Mouse (Mus musculus) gastrocnemius, postnatal 10 days (tissue): Measurements from ENCODE around the gene Il17ra. TPM values are rescaled to one million over a fixed set of nuclear protein-coding genes. Genes with fewer than 3 reads are reported as not detected.

Experiments used
- DNase-seq: peaks from one replicate; pipeline ENCODE4 v3.0.0; 2021; ENCODE audit warnings: mixed read lengths
- long read RNA-seq, 2 experiments: library from polyadenylated mRNA; stranded (forward); transcript quantifications; one replicate each; pipeline ENCODE4 v2.0.0; 2021
- total RNA-seq, 2 experiments: library from RNA; stranded (reverse); gene quantifications; 2 replicates each; pipeline ENCODE4 v1.2.3; 2021

The Il17ra gene
- 1 to 10 TPM; 3.3 to 4.9 TPM for total RNA-seq
- long read RNA-seq, experiment 1, partial matches to known transcripts: 0 of 1 reads
- long read RNA-seq, experiment 1, other reads (novel, unspliced or antisense): 1 of 1 reads
- long read RNA-seq, experiment 2, partial matches to known transcripts: 2 of 2 reads
- long read RNA-seq, experiment 2, other reads (novel, unspliced or antisense): 0 of 2 reads

DNA sequence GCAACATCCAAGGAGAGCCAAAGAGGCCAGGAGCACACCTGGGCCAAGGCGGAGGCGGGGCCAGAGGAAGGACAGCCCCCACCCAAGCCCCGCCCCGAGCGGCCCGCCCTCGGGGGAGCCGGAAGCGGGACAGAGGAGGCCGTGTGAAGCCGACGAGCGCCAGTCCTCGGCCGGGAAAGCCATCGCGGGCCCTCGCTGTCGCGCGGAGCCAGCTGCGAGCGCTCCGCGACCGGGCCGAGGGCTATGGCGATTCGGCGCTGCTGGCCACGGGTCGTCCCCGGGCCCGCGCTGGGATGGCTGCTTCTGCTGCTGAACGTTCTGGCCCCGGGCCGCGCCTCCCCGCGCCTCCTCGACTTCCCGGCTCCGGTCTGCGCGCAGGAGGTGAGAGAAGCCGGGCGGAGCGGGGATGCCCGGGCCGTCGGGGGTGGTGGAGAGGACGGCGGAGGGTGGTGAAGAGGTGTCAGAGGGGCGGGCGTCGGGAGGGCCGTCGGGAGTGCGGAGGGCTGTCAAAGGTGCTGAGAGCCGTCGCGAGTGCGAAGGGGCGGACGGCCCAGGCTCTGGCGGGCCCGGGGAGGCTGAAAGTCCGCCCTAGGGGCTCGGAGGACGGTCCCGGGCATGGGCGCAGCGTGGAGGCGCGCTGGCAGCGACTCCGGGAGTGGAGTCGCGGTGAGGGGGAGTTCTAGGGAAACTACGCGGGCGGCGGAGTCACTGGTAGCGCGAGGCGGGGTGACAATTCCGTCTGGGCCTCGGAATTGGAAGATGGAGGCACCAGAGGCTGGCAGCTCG lies at the start of gene Il17ra:
Il17ra (plus strand) TSS at position 162 of the 786 bp plus-strand sequence.
- DNase-seq: peak; percentile 70

DNA sequence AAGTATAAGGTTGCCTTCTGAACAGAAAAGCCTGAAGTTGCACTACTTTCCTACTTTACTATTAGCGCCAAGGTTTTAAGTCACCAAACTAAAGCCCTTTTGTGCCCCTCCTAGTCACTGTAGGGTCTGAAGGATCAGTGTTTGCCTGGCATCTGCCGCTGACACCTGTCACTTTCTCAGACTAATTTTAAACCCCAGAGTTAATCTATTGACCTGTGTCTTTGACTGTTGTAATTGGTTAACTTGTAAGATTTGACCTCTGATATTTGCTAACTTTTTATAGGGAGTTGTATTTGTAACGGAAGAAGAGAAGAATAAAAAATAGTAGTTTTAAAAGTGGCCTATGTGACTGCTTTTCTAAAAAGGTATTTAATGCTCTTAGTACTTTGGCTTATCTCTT lies 24.9 kb upstream of the Il17ra start:
- no peak for DNase-seq

DNA sequence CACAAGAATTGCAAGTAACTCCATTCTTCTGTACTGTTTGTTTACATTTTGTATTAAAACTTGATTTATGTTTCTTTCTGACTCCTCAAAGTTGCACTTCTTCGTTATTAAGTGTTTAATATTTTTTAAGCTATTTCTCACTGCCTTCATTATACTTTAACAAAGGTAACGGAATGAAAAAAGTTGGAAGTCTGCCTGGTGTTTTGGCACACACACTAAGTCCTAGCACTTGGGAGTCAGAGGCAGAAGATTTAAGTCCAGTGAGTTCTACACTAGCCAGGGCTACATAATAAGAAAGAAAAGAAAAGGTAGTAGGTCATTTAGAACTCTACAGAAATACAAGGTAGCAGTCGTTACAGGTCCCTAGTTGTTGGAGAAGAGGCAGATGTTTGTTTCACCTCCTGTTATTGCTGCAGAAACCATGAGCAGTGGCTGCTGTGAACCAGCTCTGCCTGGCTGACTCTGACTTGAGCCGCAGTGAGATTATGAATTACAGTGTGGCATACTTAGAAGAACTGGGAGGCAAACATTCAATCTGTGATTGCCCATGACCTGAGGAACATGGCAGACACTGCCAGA lies 20.8 kb upstream of the Il17ra start:
- DNase-seq: no peak

DNA sequence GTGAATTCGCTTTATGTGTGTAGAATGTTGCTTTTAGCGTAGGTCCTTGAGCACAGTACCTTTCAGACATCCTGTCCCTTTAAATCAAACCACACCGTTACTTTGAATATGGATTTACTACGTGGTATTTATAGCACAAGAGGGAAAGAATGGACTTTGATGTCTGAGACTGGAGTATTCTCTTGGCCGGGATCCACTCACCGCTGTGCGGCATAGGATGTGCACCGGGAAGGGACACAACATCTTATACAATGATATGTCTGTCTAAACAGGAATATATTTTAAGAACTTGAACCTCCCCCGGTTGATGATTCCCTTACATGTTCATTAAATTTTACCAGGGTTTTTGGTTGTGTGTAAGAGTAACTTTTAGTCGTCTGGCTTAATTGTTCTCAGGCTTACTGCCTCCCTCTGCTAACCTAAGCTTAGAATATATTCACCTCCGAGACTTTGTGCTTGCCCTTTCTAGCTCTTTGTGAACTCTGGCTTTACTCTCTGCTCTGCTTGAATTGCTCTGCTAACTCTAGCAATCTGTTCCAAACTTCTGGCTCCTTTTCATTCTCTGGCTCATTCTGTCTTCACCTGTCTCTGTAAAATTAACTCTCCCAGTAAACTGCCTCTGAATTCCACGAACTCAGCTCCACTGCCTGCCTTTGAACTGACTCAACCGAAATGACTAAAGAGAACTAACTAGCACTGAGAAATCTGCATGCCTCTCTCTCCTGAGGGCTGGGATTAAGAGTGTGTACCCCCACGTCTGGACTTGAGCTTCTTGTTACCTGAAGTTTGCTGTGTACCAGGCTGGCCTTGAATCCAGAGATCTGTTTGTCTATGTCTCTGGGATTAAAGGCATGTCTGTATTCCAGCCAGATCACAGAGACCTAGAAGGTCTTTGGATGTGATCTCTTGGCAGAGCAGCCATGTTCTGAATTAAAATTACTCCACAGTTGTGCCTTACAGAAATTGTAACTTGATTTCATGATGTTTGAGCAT lies 19.4 kb upstream of the Il17ra start:
- DNase-seq: no peak

DNA sequence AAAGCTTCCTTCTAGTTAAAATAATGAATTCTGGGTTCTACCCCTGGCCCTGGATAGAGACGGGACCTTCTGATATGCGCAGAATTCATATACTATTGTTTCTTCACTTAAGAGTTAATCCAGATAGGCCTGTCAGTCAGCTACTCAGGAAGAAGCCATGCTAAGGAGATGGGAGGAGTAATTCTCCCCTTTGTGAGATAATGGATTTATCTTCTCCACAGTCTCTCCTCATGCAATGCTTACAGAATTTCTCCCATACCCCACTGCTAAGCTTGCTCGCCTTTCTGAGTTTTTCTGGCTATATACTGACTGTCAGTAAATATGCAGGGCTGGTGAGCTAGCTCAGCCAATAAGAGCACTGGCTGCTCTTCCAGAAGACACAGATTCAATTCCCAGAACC lies 12.8 kb upstream of the Il17ra start:
- DNase-seq: no peak

DNA sequence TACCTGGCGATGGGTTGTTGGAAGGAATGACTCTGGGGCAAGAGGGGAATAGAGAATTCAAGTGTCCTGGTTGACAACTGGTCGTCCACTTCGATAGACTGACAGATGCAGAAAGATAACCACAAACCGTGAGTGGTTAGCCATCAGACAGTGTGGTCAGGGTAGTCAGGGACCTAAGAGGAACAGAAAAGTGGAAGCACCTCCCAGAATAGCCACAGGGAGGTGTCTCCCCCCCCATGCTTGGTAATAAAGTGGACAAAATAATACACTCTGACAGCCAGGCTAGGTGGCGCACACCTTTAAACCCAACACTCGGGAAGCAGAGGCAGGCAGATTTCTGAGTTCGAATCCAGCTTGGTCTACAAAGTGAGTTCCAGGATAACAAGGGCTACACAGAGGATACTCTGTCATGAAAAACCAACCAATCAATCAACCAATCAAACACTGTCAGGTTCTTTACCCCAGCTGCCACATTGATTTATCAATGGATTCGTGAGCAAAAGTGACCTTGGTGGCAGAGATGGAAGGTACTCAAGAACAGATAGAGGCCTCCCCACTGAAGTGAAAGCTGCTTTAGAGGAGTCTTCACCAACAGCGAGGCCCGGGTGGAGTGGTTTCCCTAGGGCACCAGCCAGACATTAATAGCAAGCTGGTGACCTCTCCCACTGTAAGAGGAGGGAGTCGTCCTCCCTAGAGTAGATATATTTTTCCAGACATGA lies 10.5 kb upstream of the Il17ra start:
- no peak for DNase-seq

DNA sequence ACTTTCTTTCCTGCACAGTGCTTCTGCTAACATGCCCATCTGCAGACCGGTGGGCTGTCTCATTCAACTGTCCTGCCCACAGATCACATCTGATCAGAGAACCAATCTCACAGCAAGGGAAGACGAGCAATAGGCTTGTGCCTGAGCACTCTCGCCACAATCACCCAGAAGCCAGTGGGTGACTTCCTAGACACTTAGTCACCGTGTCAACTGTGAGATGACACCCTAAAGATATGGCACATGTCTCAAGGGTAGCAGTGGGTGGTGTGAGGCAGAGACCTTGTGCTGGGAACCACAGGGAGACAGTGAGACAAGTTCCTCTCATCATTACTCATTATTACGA lies 10.0 kb upstream of the Il17ra start:
- no peak for DNase-seq

DNA sequence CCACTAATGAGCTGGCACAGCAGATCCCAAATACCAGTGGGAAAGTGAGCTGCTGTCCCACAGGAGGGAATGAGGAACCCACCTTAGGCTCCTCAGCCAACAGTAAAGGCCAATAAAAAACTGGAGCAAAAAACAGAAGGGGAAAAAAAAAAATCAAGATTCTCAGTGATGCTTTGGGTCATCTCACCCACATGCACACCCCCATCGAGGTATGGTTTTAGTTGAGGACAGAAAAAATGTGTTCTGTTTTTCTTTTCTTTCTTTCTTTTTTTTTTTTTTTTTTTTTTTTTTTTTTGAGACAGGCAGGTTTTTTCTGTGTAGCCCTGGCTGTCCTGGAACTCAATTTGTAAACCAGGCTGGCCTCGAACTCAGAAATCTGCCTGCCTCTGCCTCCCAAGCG lies 9.5 kb upstream of the Il17ra start:
- DNase-seq: no peak

DNA sequence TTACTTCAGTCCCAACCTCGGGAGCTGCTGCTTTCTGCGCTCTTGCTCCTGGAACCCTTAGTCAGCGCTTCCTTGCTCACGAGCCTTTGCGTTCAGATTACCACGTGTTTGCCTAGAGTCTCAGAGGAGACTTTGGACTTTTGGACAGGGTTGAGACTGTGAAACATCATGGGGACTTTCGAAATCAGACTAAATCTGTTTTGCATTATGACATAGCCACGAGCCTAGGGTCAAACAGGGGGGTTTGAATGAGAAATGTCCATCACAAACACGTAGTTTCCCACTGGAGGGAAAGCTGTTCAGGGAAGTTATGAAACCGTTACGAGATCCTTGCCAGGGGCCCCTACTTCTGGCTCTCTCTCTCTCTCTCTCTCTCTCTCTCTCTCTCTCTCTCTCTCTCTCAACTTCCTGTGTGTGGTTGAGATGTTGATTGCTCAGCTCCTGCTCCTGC lies 8.4 kb upstream of the Il17ra start:
- DNase-seq: no peak

DNA sequence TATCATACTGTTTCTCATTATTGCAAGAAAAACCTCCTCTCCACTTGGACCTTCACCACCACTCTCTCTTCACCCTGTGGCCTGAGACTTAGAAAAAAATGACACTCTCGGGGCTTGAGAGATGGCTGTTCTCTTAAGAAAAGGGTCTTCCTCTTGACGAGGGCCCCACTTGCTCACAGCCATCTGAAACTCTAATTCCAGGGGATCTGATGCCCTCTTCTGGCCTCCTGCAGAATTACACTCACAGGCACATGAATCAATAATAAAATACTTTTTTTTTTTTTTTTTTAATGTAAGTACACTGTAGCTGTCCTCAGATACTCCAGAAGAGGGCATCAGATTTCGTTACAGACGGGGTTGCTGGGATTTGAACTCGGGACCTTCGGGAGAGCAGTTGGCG lies 6.0 kb upstream of the Il17ra start:
- no peak for DNase-seq

DNA sequence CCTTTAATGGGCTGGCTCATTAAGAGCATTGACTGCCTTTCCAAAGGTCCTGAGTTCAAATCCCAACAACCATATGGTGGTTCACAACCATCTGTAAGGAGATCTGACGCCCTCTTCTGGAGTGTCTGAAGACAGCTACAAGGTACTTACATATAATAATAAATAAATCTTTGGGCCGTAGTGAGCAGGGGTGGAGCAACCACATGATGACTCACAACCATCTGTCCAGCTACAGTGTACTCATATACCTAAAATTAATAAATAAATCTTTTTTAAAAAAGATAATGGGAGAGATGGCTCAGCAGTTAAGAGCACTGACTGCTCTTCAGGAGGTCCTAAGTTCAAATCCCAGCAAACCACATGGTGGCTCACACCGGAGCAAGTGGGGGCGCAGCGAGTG lies 5.3 kb upstream of the Il17ra start:
- no peak for DNase-seq

DNA sequence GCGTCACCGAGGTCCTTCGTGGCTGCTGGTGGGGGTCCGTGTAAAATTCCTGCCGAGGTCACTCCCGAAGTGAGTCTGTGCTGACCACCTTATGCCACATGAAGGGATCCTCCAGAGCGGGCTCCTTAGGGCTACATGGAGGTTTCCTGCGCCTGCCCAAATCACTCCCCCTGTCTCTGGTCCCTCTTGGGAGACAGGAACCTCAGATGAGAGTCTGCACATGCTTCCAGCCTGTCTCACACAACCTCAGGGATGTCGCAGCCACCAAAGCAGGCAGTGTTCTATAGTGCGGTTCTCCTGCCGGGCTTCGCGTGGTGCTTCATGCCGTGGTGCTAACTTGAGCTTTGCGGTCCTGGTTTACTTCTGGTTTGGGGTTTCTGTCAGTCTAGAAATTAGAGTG lies 1.8 kb upstream of the Il17ra start:
- no peak for DNase-seq

DNA sequence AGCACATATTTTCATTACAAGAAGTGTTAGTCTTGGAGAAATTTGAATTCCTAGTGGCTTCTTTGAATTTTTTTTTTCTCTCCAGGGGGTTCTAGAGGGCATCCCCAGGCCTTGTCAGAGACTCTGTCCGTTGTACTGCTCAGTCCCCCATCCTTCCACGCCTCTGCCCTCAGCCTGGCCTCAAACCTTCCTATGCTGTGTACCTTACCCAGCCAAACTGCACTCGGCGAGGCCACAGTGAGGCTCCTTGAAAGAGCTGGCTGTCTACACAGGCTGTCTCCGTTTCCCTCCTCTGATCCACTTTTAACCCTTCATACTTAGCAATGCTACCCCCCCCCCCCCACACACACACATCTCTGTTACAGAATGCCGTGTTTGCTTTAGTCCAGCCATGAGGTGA lies 796 bp upstream of the Il17ra start:
- no peak for DNase-seq

DNA sequence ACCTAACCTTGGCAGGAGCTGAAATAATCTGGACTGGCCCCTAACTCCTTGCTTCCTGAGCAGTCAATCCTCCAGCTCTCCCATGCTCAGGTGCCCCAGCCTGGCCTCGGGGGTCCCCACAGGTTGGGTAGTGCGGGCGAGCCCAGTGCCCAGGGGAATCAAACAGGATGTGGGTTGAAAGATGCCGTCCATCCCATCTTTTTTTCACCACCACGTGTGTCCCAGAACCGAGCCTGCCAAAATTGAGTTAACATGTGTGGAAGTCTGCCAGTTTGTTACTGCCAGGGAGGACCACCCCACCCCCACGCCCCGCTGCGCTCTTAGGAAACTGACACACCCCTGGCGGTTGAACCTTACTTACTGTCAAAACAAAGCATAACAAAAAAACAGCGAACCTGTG lies 837 bp downstream of the Il17ra start:
- no peak for DNase-seq

DNA sequence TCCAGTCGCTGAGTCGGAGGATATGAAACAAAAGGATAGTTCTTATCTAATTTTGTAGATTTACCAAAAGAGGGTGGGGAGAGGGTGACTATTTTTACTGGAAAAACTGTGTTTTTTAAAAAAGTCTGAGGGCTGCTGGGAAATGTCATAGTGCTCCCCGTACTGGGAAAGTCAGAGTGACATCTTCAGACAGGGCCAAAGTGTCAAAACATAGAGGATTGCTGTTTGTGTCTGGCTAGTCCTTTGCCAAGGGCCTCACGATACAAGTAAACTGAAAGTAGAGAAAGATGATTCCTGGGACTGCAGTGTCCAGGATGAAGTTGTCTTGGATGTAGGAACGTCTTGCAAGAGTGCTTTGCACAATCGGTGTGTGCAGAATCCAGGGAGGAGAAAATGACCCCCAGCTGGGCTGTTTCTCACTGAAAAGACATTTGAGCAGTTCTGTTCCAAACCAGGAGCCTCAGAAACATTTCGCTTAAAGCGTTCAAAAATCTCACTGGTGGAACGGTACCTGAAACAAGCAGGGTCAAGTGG lies 1.4 kb downstream of the Il17ra start:
- DNase-seq: no peak

DNA sequence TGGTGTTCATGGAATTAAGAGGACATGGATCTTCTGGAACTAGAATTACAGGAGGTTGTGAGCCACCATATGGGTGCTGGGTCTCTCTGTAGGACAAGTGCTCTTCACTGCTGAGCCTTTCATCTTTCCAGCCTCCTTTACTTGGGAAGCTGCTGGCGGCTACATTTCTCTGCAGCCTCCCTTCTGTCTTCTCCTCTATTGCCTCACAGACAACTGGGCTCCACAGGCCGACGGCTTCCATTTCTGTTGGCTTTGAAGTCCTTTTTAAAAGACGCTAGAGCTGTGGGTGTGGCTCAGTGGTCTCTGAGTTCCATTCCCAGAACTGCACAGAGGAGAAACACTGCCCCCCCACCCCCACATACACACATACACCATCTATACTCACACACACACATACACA lies 2.3 kb downstream of the Il17ra start:
- DNase-seq: no peak

DNA sequence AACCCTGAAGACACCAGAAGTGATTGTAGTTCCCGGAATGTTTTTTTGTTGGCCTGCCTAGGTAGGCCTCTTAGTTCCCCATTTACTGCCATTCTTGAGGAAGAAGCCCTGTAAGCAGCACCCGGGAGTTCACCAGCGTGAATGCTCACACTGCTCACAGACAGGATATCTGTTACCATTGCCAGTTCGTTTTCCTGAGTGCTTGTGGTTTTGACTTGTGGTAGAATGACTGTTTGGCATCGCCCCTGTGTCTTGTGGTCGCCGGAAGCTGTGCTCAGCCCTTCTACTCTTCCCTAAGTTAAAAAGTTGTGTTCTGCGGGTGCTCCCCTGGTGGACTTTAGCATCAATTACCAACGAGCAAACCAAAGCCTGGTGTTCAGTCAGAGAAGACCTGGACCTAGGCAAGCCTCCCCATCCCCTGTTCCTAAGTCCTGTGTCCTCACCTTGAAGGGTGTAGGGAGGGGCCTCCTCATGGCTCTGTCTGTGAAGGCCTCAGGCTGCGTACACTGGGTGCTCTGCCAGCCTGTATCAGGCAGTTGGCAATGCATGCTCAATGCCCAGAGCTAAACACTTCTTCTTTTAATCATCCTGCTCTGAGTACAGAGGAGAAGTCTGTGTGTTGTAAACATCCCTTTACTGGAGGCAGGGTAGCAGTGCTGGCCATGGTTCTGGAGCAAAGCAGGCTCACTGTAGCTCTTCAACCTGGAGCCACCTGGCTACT lies 3.7 kb downstream of the Il17ra start:
- no peak for DNase-seq

DNA sequence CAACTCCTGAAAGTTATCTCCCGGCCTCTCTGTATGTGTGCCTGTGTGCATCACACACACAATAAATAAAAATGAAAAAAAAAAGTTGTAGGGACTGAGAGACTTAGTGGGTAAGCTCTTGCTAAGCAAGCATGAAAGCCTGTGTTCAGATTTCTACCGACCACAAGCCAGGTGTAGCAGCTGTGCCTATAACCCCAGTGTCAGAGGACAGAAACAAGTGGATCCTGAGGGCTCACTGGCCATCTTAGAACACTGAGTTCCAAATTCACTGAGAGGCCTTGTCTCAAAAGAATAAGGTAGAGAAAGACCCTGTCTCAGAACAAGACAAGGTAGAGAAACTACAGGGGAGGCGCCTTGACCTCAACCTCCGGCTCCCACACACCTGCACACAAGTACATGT lies 5.2 kb downstream of the Il17ra start:
- no peak for DNase-seq

DNA sequence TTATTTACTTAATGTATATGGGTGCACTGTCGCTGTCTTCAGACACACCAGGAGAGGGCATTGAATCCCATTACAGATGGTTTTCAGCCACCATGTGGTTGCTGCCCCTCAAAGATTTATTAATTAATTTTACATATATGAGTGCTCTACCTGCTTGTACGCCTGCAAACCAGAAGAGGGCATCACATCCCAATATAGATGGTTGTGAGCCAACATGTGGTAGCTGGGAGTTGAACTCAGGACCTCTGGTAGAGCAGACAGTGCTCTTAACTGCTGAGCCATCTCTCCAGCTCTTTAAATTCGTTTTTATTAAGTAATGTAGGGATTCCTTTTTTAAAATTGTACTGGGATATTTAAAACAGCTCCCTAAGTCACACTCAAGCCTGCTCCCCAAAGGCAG lies 6.2 kb downstream of the Il17ra start:
- DNase-seq: no peak

DNA sequence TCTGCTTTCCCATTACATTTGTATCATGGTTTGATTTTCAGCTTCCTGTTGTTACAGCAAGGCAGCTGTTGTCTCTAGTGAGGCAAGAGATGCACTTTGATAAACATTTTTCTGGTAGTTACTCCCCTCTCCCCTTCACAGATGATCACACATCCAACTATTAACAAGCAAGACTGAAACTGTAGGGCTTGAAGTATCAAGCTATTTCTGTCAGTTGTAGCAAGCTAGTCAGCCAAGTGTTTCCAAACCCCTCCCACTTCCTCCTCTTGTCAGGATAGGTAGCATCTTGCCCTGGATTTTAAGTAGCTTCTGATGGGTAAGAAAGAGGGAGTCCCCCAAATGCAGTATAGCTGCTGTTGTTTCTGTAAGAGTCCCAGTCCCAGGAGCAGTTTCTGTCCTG lies 6.7 kb downstream of the Il17ra start:
- no peak for DNase-seq

DNA sequence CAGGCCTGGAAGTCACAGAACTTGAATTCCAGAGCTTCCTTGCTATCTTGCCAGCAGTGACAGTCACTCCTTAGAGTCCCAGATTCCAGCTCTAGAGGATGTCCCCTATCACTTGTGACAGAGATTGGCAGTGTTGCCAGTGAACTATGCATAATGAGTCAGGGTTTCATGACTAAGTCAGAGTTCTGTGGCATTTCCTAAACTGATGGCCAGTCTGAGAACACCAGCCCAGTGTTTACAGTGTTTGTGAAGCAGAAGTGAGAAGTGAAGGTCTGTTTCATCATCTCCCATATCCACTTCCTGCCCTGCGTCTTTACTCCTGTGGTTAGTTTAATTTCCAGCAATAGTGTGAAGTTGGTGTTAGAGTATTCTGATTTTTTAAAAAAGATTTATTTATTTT lies 7.6 kb downstream of the Il17ra start:
- DNase-seq: no peak
